Mouse (Mus musculus) heart, postnatal 14 days (tissue): ENCODE results near the gene Casr. TPM values are rescaled to one million over a fixed set of nuclear protein-coding genes. Genes with fewer than 3 reads are reported as not detected.

Experiments
- DNase-seq, 2 experiments: peaks; one replicate each; pipeline ENCODE4 v3.0.0; 2021 to 2022
- intact Hi-C: fragments of 180-260 bp; cut with DNase I; formaldehyde crosslinking; loops from one replicate; pipeline ENCODE4 v1.15.1; 2025
- long read RNA-seq, 2 experiments: library from polyadenylated mRNA; stranded (forward); transcript quantifications; one replicate each; pipeline ENCODE4 v2.0.0; 2021
- total RNA-seq, 2 experiments: library from RNA; stranded (reverse); gene quantifications; 2 replicates each; pipeline ENCODE4 v1.2.3; 2021

The Casr gene
- total RNA-seq, result not detected
- long read RNA-seq, experiment 1, partial matches to known transcripts, result 0 of 1 reads
- long read RNA-seq, experiment 1, other reads (novel, unspliced or antisense), result 1 of 1 reads
- long read RNA-seq, experiment 2, result 0 reads

- intact Hi-C loops, result no loop called here
- no peak for DNase-seq
Measured at GRCm38 (mm10) chr16:36561386-36562338, at the start of gene Casr. Casr (minus strand) TSS chr16:36562141.

GRCm38 (mm10) chr16:36602632-36603031 is 40.7 kb upstream of the Casr start:
- no peak for DNase-seq
- intact Hi-C loops, result no loop called here

- intact Hi-C loops, result no loop called here
- DNase-seq, result no peak
Measured at GRCm38 (mm10) chr16:36598265-36598664, 36.3 kb upstream of the Casr start.

DNA sequence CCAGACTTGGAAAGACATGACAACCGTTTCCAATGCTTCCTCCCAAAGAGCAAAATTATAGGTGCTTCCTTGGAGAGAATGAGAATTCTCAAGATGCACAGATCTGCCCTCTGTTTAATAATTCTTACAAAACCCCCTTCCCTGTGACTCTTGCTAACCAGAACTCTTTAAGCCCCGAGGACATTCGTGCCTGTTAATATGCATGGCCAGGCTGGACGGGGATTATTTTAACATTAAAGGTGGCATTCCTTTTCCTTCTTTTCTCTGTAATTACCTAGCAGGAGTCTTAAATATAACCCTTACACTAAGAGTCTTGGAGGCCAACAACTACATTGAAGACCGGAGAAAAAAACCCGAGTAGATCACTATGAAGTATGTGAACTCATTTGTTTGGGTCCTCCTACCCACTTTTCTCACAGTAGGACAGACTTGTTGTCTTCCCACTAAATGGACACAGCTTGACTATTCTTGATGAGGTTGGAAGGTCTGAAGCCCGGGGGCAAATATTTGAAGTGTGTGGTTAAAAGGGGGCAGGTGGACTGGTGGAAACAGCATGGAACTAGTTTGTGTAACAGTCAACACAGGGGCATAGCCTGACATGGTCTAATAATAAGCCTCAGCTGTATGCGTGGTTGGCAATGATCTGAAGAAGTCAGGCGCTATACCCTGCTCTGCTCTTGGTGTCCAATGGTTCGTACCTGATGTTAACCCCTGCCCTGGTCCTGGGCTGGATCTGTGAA is 34.9 kb upstream of the Casr start:
- intact Hi-C loops, result no loop called here
- DNase-seq, result no peak

- intact Hi-C loops, result no loop called here
- DNase-seq, result no peak
Measured at GRCm38 (mm10) chr16:36589898-36590297, 28.0 kb upstream of the Casr start.

GRCm38 (mm10) chr16:36587971-36588370 is 26.0 kb upstream of the Casr start:
- intact Hi-C loops, result no loop called here
- no peak for DNase-seq

- DNase-seq, result no peak
- intact Hi-C loops, result no loop called here
Measured at GRCm38 (mm10) chr16:36582073-36582472, 20.1 kb upstream of the Casr start.

GRCm38 (mm10) chr16:36571942-36572341 is 10.0 kb upstream of the Casr start:
- no peak for DNase-seq

GRCm38 (mm10) chr16:36559573-36559972 is 2.4 kb downstream of the Casr start:
- DNase-seq, result no peak
- intact Hi-C loops, result no loop called here

More at GRCm38 (mm10) chr16:36571942-36572341, 10.0 kb upstream of the Casr start:
- intact Hi-C loops, result no loop called here

GRCm38 (mm10) chr16:36555672-36556165 is 6.2 kb downstream of the Casr start:
- no peak for DNase-seq
- intact Hi-C loops, result no loop called here

GRCm38 (mm10) chr16:36553624-36554023 is 8.3 kb downstream of the Casr start:
- intact Hi-C loops, result no loop called here
- no peak for DNase-seq

DNA sequence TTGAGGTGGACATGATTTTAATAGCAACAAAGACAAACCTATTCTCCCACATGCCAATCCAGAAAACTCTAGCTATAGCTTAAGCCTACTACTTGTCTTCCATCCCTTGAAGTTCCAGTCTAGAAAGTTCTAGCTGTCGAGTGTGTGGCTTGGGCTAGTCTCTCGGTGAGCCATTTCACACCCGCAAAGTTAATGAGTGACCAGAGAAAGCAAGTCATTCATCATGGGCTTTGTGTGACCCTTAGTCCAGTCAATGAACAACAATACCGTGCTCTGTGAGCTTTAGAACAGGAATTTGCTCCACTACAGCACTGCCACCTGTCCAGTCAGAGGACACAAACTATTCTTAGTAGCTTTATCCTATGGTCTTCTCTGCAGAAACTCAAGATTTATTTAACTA is 16.6 kb downstream of the Casr start:
- intact Hi-C loops, result no loop called here
- DNase-seq, result no peak

GRCm38 (mm10) chr16:36543091-36543490 is 18.9 kb downstream of the Casr start:
- intact Hi-C loops, result no loop called here
- no peak for DNase-seq

GRCm38 (mm10) chr16:36540834-36541233 is 21.1 kb downstream of the Casr start:
- DNase-seq, result no peak
- intact Hi-C loops, result no loop called here

- intact Hi-C loops, result no loop called here
- no peak for DNase-seq
Measured at GRCm38 (mm10) chr16:36532981-36533687, 28.8 kb downstream of the Casr start.

DNA sequence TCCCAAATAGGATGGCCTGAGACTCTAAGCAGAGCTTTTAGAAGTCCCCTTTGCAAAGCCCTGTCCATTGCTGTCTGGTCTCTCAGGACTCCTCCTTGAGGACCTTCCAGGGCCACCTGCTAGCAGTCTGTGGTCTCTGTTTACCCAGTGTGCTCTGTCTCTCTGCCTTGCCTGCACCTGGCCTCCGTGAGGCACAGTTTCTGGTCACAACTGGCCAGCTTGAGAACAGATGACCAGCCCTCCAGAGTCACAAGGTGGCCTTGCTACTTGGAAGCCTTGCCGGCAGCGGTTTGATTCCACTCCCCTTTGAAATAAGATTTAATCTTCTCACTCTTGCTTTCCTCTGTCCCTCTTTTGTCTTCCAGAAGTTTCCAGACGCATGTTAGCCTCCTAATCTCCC is 29.9 kb downstream of the Casr start:
- DNase-seq, result no peak
- intact Hi-C loops, result no loop called here

- intact Hi-C loops, result no loop called here
- no peak for DNase-seq
Measured at GRCm38 (mm10) chr16:36531630-36532029, 30.3 kb downstream of the Casr start.

DNA sequence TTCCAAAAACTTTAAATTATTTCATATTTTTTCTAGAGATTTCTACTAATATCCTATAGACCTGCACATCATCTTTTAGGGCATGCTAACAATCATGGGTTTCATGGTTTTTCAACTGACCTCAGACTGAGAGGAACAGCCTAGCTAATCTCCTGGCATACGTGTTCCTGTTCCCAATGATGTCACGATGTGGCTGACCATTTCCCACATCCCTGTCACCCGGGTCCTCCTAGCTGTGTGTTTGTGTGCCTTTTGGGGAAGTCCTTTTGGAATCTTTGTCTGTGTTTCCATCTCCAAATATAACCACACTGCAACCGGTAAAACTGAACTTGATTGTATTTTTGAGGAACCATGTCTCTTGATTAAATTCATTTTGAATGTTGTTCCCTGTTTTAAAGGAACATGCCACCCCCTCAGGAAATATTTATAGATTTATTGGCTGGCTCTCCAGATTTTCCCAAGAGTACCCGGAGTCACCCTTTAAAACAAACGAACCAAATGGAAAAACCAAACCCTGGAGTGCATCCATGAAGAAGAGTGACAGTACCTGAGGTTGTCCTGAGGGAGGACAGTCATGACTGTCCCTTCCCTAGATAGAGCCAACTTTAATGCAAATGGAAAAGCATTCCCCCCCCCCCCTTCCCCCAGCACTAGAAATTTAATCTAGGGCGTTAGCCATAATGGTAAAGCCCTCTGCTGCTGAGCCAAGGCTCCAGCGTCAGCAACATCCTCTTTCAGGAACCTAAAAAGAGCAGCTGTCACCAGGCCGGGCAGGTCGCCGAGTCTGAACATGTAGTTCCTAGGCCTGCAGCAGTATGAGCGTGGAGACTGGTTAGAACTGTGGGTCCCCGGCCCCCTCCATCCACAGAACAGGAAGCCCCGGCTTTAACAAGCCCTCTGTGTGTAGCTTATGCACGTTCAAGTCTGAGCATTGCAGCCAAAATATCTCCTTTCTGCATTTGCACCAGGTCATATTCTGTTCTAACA is 31.1 kb downstream of the Casr start:
- peak; percentile 23 to 30 for DNase-seq
- intact Hi-C loops, result no loop called here

DNA sequence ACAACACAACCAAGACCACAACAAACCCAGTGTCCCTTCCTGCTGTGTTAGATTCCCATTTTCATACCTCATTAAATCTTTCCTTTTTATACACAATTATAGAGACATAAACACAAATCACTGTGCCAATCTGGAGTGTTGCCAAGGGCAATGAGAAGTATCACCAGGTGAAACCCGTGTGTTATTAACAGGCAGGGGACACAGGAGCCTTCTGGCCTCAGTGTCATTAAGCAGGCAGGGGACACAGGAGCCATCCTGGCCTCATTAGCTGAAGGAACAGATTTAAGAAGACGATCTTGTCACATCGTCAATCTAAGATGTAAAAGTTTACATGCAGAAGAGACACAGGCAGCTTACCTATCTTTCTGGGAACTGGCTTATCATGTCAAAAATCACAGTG is 33.1 kb downstream of the Casr start:
- no peak for DNase-seq
- intact Hi-C loops, result no loop called here
